Mouse (Mus musculus) liver, adult 2 months (tissue): ENCODE measurements around the gene Tlcd2.

Experiments used
- CTCF ChIP-seq: fragments of 200-500 bp; IDR thresholded peaks from 2 replicates; pipeline ENCODE4 v1.5.1; 2011; ENCODE audit warnings: low read depth, low read length, control low read depth
- POLR2A ChIP-seq: fragments of 200-500 bp; IDR thresholded peaks from 2 replicates; pipeline ENCODE4 v1.6.1; 2011; ENCODE audit warnings: low read length, control low read depth; ENCODE audit not compliant: insufficient read depth; ENCODE audit errors: extremely low read depth

GRCm38 (mm10) chr11:75449695-75450094 is 11.8 kb upstream of the Tlcd2 start:
- TF ChIP-seq POLR2A, result no peak
- no peak for TF ChIP-seq CTCF
